Mouse (Mus musculus): ENCODE data around the gene Usp25.

Usp25 gene

DNA sequence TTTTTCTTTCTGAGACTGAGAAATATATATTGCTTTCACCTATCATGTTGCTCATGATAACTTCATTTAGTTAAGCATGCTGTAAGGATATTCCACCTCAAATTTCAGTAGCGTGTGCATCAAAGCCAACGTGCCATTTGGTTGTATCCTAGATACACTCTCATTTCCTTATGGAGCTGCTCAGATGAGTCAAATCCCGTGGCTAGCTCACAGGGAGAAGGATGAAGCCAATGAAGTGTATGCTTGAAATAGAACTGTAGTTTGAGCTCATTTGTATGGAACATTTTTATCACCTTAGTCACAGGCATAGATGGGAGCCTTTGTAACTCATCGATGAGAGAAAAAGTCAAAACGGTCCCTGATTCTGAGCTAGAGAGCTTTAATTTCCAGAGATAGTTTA, 20.8 kb downstream of the Usp25 start:
- no peak for DNase-seq (ENCODE audit: low spot score in 2 of 2)

DNA sequence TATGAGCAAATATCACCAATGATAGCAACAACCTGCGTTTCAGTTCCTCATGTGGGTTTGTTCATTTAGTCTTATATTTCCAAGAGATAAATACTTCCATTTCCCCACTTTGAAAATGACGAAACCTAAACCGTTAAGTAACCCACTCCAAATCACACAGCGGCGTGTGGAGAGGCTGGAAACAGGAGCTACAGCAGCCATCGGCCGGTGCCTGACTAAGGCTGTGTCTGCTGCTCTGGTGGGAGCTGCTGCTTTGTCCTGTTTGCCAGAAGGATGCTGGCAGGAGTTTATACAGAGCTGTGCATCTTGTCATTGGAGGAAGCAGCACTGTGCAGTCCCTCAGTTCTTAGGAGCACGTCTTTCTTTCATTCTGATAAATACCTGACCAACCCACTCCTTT, 21.2 kb downstream of the Usp25 start:
- DNase-seq (ENCODE audit: low spot score in 2 of 2) = no peak

DNA sequence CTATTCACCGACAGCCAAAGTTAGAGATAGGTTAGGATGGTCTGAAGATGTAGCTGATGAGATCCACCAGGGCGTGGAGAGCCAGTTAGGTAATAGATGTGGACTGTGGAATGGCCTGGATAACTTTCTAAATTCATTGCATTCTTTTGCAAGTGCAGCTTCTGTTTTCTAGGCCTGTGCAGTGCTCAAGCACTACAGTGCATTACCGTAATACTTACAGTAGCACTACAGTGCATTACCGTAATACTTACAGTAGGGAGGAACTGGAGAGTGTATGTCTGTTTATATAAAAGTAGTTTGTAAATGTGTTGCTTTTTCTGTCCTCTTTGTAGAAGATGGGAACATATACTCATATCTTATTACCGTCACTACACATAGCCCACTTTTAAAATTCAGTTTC, 28.1 kb downstream of the Usp25 start:
- no peak for DNase-seq (ENCODE audit: low spot score in 2 of 2)

DNA sequence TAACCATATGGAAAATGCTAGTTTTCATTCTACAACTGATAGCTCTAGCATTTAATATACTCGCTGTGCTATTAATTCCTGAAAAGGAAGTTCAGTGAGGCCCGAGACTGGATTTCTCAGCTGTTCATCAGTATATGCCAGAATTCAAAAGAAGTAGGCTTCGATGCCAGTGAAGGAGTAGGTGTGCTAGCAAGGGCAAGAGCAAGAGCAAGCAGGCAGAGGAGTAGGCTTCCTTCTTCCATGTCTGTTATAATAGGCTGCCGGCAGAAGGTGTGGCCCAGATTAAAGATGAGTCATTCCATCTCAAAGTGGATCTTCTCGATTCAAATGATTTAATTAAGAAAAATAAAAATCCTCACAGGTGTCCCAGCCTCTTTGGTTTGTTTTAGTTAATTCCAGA, 30.0 kb downstream of the Usp25 start:
- DNase-seq (ENCODE audit: low spot score in 2 of 2) = no peak

DNA sequence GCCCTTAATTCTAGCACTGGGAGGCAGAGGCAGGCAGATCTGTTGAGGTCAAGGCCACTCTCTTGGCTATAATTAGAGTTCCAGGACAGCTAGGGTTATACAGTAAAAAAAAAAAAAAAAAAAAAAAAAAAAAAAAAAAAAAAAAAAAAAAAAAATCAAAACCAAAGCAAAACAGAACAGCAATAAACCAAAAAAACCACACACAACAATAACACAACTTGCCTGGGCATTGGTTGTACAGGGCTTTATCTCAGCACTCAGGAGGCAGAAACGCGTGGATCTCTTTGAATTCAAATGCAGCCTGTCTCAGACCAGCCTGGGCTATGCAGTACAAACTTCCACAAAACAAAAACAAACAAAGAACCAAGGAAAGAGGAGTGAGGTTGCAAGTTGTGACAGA, 40.7 kb downstream of the Usp25 start:
- DNase-seq (ENCODE audit: low spot score in 2 of 2) = no peak

DNA sequence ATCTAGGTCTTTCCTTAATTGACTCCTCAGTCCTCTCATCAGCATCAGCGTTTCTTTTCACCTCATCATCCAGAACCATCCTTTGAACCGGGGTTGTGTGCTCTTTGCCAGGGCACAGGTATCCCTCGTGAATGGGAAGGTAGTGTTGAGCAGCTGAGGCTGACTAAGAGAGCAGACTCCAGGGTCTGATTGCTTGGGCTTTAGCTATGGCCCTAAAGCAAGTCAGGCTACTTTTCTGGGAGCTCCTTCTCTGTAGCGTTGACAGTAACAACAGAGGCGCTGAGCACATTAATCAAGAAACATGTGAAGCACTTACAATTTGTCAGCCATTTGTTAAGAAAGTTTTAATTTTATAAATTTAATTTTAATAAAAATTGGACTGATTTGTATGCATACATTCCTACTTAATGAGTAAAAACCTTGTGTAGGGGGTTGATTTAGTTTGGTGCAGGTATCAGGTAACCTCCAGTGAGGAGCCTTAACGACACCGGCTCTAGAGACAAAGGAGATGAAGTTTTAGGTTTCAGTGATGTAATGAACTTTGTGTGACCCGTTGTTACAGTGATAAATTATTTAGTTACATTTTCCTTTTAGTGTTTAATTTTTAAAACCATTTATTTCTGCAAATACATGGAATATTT, 42.1 kb downstream of the Usp25 start:
- no peak for DNase-seq (ENCODE audit: low spot score in 2 of 2)

DNA sequence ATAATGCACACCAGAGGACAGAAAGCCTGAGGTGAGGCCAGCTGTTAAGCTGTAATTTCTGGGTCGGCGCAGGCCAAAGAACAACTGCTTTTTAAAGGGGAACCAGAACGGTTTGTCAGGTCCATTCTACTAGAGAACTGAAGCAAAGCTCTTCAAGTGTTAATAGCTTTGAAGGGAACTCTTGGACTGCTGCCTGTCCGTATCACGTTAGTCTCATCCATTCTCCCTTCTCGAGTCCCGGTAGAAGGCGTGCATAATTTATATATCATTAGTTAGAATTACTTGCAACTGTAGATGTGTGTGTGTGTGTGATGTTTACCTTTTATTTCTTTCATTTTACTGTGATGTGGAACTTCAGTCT, 42.6 kb downstream of the Usp25 start:
- DNase-seq (ENCODE audit: low spot score in 2 of 2) = no peak

DNA sequence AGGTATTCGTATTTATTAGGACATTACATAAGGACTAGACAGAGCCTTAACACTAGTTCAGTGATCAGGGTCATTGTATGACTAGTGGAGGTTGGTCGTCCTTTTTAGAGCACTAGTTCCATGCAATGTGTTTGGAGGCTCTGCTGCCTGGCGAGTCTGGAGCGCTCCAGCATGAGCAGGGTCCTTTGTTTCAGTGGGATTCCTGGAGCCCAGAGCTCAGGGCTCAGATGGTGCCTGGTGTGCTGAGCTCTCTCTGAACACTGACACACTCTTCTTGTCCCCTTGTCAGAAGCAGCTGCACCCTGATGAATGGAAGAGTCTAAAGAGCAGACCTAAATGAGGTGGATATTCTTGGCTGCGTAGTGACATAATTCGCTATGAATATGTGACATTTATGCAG, 45.1 kb downstream of the Usp25 start:
- DNase-seq (ENCODE audit: low spot score in 2 of 2) = no peak

DNA sequence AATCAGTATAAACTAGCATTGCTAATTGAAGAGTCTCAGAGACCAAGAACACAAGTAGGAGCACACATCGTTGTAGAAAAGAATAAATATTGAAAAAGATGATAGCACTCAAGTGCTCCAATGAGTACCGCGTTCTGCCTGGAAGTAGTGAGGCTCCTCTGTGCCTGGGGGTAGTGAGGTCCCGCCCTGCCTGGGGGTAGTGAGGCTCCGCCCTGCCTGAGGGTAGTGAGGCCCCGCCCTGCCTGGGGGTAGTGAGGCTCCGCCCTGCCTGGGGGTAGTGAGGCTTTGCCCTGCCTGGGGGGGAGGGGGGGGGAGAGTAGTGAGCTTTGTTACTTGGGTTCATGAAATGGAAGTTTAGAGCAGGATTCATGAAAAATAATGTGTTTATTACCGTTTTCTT, 46.7 kb downstream of the Usp25 start:
- peak in 1 of 2 experiments; percentile 22 for DNase-seq (ENCODE audit: low spot score in 2 of 2)

DNA sequence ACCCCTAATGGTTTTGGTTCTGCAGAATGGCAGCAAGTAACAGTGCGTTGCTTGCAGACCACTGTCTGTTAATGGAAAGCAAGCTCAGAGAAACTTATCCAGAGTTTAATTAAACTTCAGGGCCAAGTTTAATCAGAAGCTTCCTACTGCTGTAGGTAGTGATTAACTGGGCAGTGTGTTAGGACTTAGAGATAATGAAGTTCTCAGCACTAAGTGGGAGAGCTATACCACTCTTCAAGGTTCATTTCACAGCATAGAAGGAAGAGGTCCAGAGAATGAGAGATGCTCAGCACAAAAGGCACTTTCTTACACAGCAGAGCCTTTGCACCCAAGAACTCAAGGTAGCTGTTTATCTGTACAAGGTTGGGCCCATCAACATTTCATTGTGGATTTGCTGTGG, 50.4 kb downstream of the Usp25 start:
- DNase-seq (ENCODE audit: low spot score in 2 of 2) = no peak

DNA sequence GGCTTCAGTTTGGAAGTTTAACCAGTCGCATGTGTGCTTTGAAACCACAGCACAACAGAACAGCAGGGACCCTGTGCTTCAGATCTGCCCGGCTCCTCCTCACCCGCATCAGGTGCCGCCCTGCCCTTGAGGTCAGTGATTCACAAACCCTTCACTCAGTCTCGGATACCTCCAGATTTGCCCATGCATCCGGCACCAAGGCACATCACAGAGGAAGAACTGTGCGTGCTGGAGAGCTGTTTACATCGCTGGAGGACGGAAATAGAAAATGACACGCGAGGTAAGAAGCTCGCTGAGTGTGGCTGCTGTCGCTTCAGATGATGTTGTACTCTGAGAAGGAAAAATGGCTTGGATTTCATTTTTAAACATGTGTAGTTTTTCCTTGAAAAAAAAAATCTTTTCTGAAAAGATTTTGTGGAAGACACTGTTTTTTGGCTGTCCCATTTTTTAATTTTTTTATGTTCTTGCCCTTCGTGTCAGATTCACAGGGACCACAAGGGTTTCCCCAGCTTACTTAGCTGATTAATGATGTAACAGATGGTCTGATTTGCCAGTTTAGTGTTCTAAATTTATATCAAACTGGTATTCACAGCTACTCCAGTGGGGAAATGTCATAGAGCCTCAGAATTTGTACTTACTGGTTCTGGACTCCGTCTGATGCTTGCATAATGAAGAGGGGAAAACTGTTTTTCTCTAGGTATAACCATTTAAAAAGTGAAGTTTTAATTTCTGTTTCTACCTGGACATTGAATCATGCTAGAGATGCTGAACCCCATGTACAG, 63.6 kb downstream of the Usp25 start:
- DNase-seq (ENCODE audit: low spot score in 2 of 2) = no peak

DNA sequence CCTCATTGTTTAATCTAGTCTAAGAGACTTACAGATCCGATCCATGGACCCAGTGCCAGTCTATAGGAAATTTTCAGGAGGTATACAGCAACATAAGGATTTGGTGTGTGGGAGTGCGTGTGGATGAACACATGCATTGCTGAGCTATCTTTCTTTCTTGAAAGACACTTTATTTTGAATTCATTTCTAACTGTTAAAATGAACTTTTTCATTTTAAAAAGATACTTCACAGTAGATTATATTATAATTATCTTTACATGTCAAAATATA, 64.2 kb downstream of the Usp25 start:
- DNase-seq (ENCODE audit: low spot score in 2 of 2) = no peak

DNA sequence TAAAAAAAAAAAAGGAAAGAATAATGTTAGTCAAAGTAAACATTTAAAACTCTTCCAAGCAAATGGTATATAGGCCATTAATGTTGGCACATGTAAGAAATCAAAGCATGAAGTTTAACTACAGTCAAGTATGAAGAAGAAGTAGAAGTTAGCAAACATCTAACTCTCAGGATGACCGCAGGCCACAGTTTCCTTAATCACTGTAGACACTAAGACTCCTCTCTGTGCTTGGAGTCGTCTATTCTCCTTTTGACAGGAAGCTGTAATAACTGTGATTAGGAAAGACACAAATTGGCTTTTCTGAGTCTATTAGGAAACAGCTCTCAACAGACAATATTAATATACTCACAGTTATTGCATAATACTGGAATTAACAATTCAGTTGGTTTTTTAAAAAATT, 70.6 kb downstream of the Usp25 start:
- DNase-seq (ENCODE audit: low spot score in 2 of 2) = no peak

DNA sequence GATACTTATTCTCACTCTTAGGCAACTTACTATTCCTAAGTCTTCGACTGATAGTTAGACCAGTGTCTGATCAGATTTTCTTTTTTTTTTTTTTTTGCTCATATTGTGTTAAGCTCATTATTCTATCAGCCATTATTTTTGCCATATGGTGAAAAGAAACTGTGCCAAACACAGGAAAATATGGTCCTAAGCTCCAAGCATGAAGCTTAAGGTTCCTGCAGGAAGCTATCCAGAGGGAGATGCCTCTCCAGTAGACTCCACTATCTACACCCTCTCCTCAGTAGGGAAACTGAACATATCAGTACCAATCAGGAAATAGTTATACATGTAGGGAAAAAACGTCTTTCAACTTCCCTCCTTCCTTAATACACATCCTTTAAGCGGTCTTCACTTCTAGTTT, 76.3 kb downstream of the Usp25 start:
- no peak for DNase-seq (ENCODE audit: low spot score in 2 of 2)

DNA sequence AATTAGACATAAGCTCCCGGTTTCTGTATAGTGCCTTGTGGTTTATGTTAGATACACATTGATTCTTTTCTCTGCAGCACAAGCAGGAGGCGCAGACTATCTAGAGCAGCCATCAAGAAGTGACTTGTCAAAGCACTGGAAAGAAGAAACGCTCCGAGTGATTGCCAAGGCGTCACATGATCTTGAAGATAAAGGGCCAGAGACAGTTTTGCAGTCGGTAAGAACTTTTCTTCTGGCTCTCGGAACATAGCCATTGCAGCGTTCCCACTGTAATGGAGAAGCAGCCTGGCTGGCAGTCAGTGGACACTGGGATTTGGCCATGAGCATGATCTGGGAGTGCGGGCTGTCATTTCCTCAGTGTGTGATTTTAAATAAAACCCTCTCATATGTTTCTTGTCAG, 80.0 kb downstream of the Usp25 start:
- peak in 1 of 2 experiments; percentile 43 for DNase-seq (ENCODE audit: low spot score in 2 of 2)

DNA sequence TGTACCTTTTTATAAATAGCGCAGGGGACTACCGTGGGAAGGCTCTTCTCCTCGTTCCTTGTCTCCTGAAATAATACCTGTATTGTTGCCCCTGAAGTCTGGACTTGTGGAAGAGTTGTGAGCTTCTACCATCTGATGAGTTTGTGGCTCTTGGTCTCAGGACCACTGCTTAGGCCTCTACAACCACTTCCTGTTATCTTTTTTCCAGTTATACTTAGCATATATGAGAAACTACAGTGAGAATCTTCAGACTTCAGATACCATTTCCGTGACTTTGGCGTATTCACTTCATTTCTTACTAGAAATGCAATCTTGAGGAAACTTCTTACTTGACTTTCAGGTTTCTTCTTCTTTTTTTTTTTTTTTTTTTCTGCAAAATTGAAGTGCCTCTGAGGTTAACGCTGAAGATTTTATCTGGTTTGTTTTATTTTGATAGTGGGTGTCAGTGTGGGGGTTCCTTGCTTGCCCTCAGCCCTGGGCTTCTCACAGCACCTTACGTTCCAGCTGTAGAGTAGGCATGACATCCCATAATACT, 81.6 kb downstream of the Usp25 start:
- DNase-seq (ENCODE audit: low spot score in 2 of 2) = no peak

DNA sequence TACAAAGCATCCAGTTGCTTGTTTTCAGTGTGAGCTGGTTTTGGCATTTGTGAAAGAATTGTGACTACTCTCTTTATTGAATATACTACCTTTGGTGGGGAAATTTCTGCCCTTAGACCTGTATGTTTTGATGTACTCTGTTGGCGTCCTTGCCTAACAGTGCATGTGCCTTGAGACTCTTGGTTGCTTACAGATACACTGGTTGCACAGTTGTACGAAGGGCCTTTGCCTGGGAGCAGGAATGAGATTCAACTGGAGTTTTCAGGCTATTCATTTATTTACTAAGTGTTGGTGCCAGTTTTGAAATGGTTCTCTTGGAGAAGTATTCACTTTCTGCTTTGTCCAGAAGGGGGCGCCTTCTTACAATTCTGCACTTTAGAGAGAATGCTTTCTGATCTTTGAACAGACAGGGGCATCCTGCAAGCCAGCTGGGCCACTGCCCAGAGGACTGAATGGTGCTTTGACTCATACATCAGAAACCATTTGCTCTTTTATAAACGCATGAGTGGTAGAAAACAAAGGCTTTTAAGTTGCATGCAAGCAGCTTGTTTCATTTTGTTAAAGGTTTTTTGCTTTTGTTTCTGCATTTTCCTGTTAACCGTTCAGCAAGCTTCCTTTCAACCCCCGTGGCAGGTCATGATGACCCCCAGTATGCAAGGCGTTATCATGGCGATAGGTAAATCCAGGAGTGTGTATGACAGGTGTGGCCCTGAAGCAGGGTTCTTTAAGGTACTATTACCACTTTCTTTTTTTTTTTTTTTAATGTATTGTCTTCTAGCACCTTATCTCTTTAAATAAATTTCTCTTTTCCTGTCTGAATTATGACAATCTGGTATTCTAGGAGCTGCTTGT, 85.7 kb downstream of the Usp25 start:
- peak; percentile 39 to 71 for DNase-seq (ENCODE audit: low spot score in 2 of 2)

DNA sequence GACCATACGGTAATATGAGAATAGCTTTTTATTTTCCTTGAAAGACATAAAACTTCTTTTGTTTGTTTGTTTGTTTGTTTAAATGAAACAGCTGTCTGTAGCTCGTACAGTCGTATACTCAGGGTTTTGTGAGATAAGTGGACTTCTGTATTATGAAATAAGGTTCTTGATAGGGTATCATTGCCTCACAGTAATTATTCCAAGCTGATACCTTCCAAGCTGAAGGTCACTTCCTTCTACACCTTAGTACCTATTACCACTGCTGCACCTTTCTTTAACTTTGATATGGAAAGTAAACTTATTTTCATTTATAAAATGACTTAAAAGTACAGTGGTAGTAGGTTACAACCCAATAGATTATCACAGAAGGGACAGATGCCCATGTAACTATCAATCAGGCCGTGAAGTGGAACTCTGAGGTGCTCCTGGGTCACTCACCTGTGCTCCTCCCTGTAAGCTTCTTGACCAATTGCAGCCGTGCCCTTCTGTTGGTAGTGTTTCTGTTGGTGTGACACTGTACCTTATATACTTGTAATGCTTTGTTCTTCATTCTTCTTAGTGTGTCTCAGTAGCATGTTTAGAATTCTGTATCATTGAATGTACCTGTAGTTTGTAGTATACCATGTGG, 90.2 kb downstream of the Usp25 start:
- DNase-seq (ENCODE audit: low spot score in 2 of 2) = no peak

DNA sequence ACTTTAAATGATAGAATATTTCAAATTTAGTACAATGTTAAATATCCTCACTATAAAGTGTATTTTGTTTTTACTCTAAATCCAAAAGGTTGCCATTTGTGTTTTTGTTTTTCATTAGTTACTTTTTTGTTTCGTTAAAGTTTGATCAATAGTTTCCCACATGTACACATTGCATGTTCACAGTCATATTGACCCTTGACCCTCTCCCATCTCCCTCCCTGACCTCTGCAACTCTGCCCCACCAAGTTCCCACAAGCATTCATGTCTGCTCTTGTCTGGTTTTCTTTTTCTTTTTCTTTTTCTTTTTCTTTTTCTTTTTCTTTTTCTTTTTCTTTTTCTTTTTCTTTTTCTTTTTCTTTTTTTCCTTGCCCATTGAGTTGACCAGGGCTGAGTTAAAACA, 97.8 kb downstream of the Usp25 start:
- no peak for DNase-seq (ENCODE audit: low spot score in 2 of 2)

DNA sequence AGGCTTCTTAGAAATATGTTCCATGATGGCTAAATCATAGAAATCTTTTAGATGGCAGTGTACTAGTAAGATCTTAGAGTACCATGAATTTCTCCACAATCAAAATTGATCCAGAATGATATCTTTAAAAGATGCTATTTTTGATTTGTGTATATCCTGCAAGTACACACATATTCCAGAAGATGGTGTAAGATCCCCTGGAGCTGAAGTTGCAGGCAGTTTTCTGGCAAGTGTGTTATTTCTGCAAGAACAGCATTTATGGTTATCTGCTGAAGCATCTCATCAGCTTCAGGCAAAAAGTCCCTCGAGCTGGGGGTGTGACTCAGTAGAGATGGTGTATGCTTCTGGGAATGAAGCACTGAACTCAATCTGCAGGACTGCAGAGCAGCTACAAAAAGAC, 112.4 kb downstream of the Usp25 start:
- no peak for DNase-seq (ENCODE audit: low spot score in 2 of 2)

DNA sequence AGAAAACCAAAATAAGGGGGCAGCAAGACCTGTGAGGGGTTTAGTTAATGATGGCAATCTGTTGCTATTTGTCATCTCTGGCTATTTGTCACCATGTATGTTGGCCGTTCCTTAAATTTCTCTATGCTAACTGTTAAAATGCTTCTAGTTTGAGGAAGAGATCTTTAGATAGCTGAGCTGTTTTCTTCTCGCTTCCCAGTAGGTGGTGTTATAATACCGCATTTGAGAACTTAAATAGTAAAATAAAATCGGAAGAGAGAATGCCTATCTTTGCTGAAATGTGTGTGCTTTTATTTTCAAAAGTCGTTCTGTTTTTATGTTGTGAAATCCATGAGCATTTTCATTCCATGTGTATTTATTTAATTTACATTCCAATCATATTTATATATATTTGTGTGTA, 115.2 kb downstream of the Usp25 start:
- no peak for DNase-seq (ENCODE audit: low spot score in 2 of 2)

DNA sequence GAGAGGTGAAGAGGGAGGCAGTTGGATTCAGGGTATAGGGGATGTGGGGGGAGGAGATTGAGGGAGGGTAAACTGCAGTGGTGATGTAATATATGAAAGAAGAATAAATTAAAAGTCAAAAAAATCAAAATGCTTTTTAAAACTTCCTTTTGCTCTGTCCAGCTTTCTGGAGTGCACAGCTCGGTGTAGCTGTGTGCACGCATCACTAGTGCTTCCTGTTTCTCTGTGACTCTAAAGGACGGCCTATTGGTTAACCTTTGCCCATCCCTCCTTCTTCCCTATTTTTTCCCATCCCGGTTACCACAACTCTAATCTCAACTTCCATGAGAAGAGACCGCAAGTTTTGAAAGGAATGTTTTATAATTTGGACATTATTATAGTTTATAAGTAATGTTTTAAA, 119.5 kb downstream of the Usp25 start:
- no peak for DNase-seq (ENCODE audit: low spot score in 2 of 2)
